Mouse (Mus musculus): ENCODE data around the gene Olfr1509. TPM values are rescaled to one million over a fixed set of nuclear protein-coding genes. Genes with fewer than 3 reads are reported as not detected.

The Olfr1509 gene
- polyA plus RNA-seq (2014; fragmentation: Illumina TruSeq; extraction: RNeasy Lipid Tissue Mini Kit (QIAGEN cat#74804); ENCODE audit: low read depth, low replicate concordance): 2.7 TPM

GRCm38 (mm10) chr14:52442690-52443089, at the start of gene Olfr1509:
Olfr1509 (plus strand) TSS chr14:52442990.

GRCm38 (mm10) chr14:52397279-52397678, 45.5 kb upstream of the Olfr1509 start, which contains the start of gene Olfr1511:
Olfr1511 (minus strand) TSS chr14:52397379.

GRCm38 (mm10) chr14:52414273-52414672, 28.5 kb upstream of the Olfr1509 start, which contains the start of gene Olfr1510:
Olfr1510 (minus strand) TSS chr14:52414373.

GRCm38 (mm10) chr14:52467395-52467794, 24.6 kb downstream of the Olfr1509 start, which contains the start of gene Olfr1508:
Olfr1508 (minus strand) TSS chr14:52467495.

GRCm38 (mm10) chr14:52495516-52495915, 52.7 kb downstream of the Olfr1509 start, which contains the start of gene Olfr1507:
Olfr1507 (minus strand) TSS chr14:52495749.

Other genes with a start within 250 kb of the Olfr1509 start
- gene Supt16, start 245.6 kb upstream of the Olfr1509 start, polyA plus RNA-seq (2014; fragmentation: Illumina TruSeq; extraction: RNeasy Lipid Tissue Mini Kit (QIAGEN cat#74804); ENCODE audit: low read depth, low replicate concordance): 67.2 TPM
- 86.5 TPM for gene Chd8, start 185.2 kb upstream of the Olfr1509 start, polyA plus RNA-seq (2014; fragmentation: Illumina TruSeq; extraction: RNeasy Lipid Tissue Mini Kit (QIAGEN cat#74804); ENCODE audit: low read depth, low replicate concordance)
- gene Tox4, start 163.8 kb upstream of the Olfr1509 start, polyA plus RNA-seq (2014; fragmentation: Illumina TruSeq; extraction: RNeasy Lipid Tissue Mini Kit (QIAGEN cat#74804); ENCODE audit: low read depth, low replicate concordance): 38.3 TPM
- gene Rab2b, start 163.4 kb upstream of the Olfr1509 start, polyA plus RNA-seq (2014; fragmentation: Illumina TruSeq; extraction: RNeasy Lipid Tissue Mini Kit (QIAGEN cat#74804); ENCODE audit: low read depth, low replicate concordance): 31.9 TPM
- gene Mettl3, start 137.9 kb upstream of the Olfr1509 start, polyA plus RNA-seq (2014; fragmentation: Illumina TruSeq; extraction: RNeasy Lipid Tissue Mini Kit (QIAGEN cat#74804); ENCODE audit: low read depth, low replicate concordance): 16.2 TPM
- 0.46 TPM for gene Sall2, start 114.2 kb upstream of the Olfr1509 start, polyA plus RNA-seq (2014; fragmentation: Illumina TruSeq; extraction: RNeasy Lipid Tissue Mini Kit (QIAGEN cat#74804); ENCODE audit: low read depth, low replicate concordance)
- gene Olfr1513, start 86.6 kb upstream of the Olfr1509 start, polyA plus RNA-seq (2014; fragmentation: Illumina TruSeq; extraction: RNeasy Lipid Tissue Mini Kit (QIAGEN cat#74804); ENCODE audit: low read depth, low replicate concordance): not detected
- gene Olfr1512, start 63.8 kb upstream of the Olfr1509 start, polyA plus RNA-seq (2014; fragmentation: Illumina TruSeq; extraction: RNeasy Lipid Tissue Mini Kit (QIAGEN cat#74804); ENCODE audit: low read depth, low replicate concordance): not detected
- not detected for gene Olfr1511, start 45.6 kb upstream of the Olfr1509 start, polyA plus RNA-seq (2014; fragmentation: Illumina TruSeq; extraction: RNeasy Lipid Tissue Mini Kit (QIAGEN cat#74804); ENCODE audit: low read depth, low replicate concordance)
- gene Olfr1510, start 28.6 kb upstream of the Olfr1509 start, polyA plus RNA-seq (2014; fragmentation: Illumina TruSeq; extraction: RNeasy Lipid Tissue Mini Kit (QIAGEN cat#74804); ENCODE audit: low read depth, low replicate concordance): not detected
- gene Olfr1508, start 24.5 kb downstream of the Olfr1509 start, polyA plus RNA-seq (2014; fragmentation: Illumina TruSeq; extraction: RNeasy Lipid Tissue Mini Kit (QIAGEN cat#74804); ENCODE audit: low read depth, low replicate concordance): not detected
- not detected for gene Olfr1507, start 52.8 kb downstream of the Olfr1509 start, polyA plus RNA-seq (2014; fragmentation: Illumina TruSeq; extraction: RNeasy Lipid Tissue Mini Kit (QIAGEN cat#74804); ENCODE audit: low read depth, low replicate concordance)